Mouse (Mus musculus) heart, adult 10 weeks (tissue): Measurements from ENCODE around the gene Actn1. TPM values are rescaled to one million over a fixed set of nuclear protein-coding genes. Genes with fewer than 3 reads are reported as not detected.

Experiments used
- polyA plus RNA-seq: library from polyadenylated mRNA; stranded (reverse); fragments of 350-450 nt; fragmentation: Illumina TruSeq; extraction: RNeasy Lipid Tissue Mini Kit (QIAGEN cat#74804); gene quantifications from one replicate; pipeline ENCODE4 v1.2.3, GENCODE M21; 2014; ENCODE audit warnings: low read depth, low replicate concordance

The Actn1 gene
- 26.0 TPM for polyA plus RNA-seq

GRCm38 (mm10) chr12:80260056-80260743 is at the start of gene Actn1:
Actn1 (minus strand) TSS chr12:80260371.

Other genes starting within 250 kb of the Actn1 start
- gene Zfp36l1, start 147.4 kb downstream of the Actn1 start, polyA plus RNA-seq = 51.8 TPM
- 23.8 TPM for gene Dcaf5, start 176.2 kb upstream of the Actn1 start, polyA plus RNA-seq
- gene Exd2, start 202.7 kb upstream of the Actn1 start, polyA plus RNA-seq = 23.7 TPM